Mouse (Mus musculus) yolk sac, embryonic 10.5 days (tissue): ENCODE data around the gene Adcy7.

Source experiments
- DNase-seq: peaks from one replicate; pipeline ENCODE4 v3.0.0-alpha.2; 2017; ENCODE audit warnings: low spot score

Adcy7 gene

GRCm38 (mm10) chr8:88272231-88273050, at the start of gene Adcy7:
Adcy7 (plus strand) TSS chr8:88272403.
- no peak for DNase-seq

- DNase-seq, result no peak
Measured at GRCm38 (mm10) chr8:88225358-88225757, 46.8 kb upstream of the Adcy7 start.

- DNase-seq, result no peak
Measured at GRCm38 (mm10) chr8:88227851-88228250, 44.4 kb upstream of the Adcy7 start.

GRCm38 (mm10) chr8:88228286-88228685, 43.9 kb upstream of the Adcy7 start:
- no peak for DNase-seq

GRCm38 (mm10) chr8:88228800-88229199, 43.4 kb upstream of the Adcy7 start:
- DNase-seq, result no peak

GRCm38 (mm10) chr8:88236666-88237065, 35.5 kb upstream of the Adcy7 start:
- no peak for DNase-seq

GRCm38 (mm10) chr8:88237606-88238005, 34.6 kb upstream of the Adcy7 start:
- no peak for DNase-seq

- DNase-seq, result no peak
Measured at GRCm38 (mm10) chr8:88239277-88239676, 32.9 kb upstream of the Adcy7 start.

- no peak for DNase-seq
Measured at GRCm38 (mm10) chr8:88241871-88242270, 30.3 kb upstream of the Adcy7 start.

- no peak for DNase-seq
Measured at GRCm38 (mm10) chr8:88244298-88244697, 27.9 kb upstream of the Adcy7 start.

- no peak for DNase-seq
Measured at GRCm38 (mm10) chr8:88252791-88253190, 19.4 kb upstream of the Adcy7 start.

- no peak for DNase-seq
Measured at GRCm38 (mm10) chr8:88254957-88255356, 17.2 kb upstream of the Adcy7 start.

- no peak for DNase-seq
Measured at GRCm38 (mm10) chr8:88258024-88258423, 14.2 kb upstream of the Adcy7 start.

GRCm38 (mm10) chr8:88258544-88258943, 13.7 kb upstream of the Adcy7 start:
- no peak for DNase-seq

- DNase-seq, result no peak
Measured at GRCm38 (mm10) chr8:88260466-88260980, 11.7 kb upstream of the Adcy7 start.

GRCm38 (mm10) chr8:88262831-88263635, 9.2 kb upstream of the Adcy7 start:
- DNase-seq, result no peak

GRCm38 (mm10) chr8:88265511-88265910, 6.7 kb upstream of the Adcy7 start:
- peak; percentile 47 for DNase-seq

- peak; percentile 72 for DNase-seq
Measured at GRCm38 (mm10) chr8:88266170-88266800, 5.9 kb upstream of the Adcy7 start.

- DNase-seq, result no peak
Measured at GRCm38 (mm10) chr8:88266801-88267403, 5.3 kb upstream of the Adcy7 start.

- DNase-seq, result no peak
Measured at GRCm38 (mm10) chr8:88269107-88269875, 2.9 kb upstream of the Adcy7 start.

GRCm38 (mm10) chr8:88270086-88270485, 2.1 kb upstream of the Adcy7 start:
- no peak for DNase-seq
